Mouse (Mus musculus) frontal cortex, postnatal 14 days (tissue): ENCODE measurements around the gene Map3k3.
"Not testable (repeated sequence)": the region's sequence is repeated elsewhere in the genome, so short reads cannot be mapped to it uniquely, and the experiment has no call there.

ENCODE experiments used
- DNase-seq, 2 experiments: peaks; one replicate each; pipeline ENCODE4 v3.0.0; 2022; ENCODE audit warnings: low spot score in 2 of 2

Map3k3 gene

GRCm38 (mm10) chr11:106076321-106076720 lies 8.1 kb upstream of the Map3k3 start:
- peak in 1 of 2 experiments; percentile 24 for DNase-seq

- DNase-seq, result peak; percentile 48 to 53
These were observed 623 bp downstream of the Map3k3 start for GRCm38 (mm10) chr11:106084911-106085561.

DNA sequence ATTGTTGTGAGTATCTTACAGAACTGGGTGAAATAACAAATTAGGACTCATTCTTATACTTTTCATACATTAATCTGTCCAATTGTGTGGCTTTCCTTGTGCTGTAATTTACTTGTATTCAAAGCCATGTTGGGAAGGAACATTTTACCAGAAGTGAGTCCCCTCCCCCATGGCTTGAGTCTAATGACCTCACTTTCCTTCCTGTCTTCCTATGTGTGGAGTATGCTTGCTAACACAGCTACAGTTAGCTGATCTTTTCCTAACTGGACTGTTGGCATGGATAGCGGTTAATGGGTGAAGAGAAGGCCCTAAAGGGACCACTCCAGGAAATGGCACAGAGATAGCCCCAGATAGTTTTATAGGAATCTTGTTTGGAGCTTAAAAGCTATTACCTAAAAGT lies 13.8 kb downstream of the Map3k3 start:
- DNase-seq, result no peak

GRCm38 (mm10) chr11:106102866-106103265 lies 18.5 kb downstream of the Map3k3 start:
- no peak for DNase-seq

DNA sequence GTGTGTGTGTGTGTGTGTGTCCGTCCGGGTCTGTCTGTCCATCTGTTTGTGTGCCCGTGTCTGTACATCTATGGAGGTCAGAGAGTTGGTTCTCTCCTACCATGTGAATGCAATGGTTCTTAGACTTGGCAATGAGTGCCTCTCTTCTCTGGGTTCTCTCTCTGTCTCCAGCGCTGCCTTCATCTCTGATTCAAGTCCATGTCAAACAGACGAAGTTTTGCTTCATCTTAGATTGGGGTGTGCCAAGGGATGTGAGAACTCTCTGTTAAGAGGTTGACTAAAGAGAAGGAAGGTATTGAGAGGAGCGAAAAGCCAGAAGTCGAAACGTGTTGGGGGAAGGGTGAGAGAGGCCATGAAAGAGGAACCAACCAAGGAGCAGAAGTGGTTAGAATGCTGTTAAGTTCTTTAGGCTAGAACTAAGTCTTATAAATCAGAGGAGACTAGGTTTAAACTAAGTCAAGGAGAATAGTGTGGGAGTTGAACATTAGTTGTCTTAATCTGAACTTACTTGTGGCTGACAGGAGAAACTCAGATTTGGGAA lies 21.7 kb downstream of the Map3k3 start:
- DNase-seq, result no peak

DNA sequence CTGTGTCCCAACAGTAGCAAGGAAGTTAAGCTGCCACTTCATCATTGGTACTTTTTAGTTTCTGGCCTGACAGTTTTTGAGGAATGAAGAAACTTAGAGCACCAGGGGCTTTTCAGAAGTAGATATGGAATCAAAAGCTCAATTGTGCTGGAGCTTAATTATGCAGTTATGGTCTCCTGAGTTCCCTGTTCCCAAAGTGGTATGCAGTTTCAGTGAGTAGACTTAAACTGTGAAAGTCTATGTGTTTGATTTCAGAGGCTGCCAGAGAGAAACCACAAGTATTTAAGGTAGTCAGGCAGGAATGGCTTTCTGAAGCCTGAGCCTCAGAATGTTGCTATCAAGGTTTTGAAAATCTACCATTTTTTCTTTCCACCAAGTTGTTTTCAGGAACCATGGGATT lies 27.3 kb downstream of the Map3k3 start:
- DNase-seq, result no peak

- no peak for DNase-seq
These were observed 37.8 kb downstream of the Map3k3 start for GRCm38 (mm10) chr11:106122221-106122620.

GRCm38 (mm10) chr11:106122736-106123135 lies 38.3 kb downstream of the Map3k3 start:
- DNase-seq, result no peak

DNA sequence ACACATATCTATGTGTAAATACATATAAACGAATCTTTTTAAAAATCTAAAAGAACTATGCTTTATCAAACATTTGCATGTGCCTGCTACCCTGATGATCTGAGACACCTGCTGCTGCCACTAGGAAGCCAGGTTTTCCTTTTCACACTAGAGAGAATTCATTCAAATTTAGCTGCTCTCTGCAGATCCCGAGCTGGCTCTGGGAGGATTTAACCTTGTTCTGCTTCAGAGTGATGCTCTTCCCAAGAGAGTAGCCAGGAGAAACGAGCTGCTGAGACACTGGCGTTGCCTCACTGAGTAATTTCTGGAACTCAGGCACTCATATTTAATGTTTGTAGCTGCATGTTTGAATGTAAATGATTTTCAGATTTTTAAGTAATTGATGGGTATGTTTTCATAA lies 40.4 kb downstream of the Map3k3 start:
- DNase-seq, result no peak

- DNase-seq, result no peak
These were observed 41.4 kb downstream of the Map3k3 start for GRCm38 (mm10) chr11:106125827-106126226.

DNA sequence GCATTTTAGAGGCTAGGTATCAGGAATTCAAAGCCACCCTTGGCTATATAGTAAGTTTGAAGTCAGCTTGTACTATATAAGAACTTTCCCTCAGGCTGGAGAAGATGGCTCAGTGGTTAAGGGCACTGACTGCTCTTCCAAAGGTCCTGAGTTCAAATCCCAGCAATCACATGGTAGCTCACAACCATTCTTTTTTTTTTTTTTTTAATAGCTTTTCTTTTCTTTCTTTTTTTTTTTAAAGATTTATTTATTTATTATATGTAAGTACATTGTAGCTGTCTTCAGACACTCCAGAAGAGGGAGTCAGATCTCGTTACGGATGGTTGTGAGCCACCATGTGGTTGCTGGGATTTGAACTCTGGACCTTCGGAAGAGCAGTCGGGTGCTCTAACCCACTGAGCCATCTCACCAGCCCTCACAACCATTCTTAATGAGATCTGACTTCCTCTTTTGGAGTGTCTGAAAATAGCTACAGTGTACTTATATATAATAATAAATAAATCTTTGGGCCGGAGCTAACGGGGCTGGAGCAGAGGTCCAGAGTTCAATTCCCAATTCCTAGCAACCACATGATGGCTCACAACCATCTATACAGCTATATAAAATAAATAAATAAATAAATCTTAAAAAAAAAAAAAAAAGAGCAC lies 42.4 kb downstream of the Map3k3 start:
- DNase-seq, result not testable (repeated sequence)

GRCm38 (mm10) chr11:106129477-106129876 lies 45.1 kb downstream of the Map3k3 start:
- DNase-seq, result no peak

GRCm38 (mm10) chr11:106132516-106132915 lies 48.1 kb downstream of the Map3k3 start:
- no peak for DNase-seq

DNA sequence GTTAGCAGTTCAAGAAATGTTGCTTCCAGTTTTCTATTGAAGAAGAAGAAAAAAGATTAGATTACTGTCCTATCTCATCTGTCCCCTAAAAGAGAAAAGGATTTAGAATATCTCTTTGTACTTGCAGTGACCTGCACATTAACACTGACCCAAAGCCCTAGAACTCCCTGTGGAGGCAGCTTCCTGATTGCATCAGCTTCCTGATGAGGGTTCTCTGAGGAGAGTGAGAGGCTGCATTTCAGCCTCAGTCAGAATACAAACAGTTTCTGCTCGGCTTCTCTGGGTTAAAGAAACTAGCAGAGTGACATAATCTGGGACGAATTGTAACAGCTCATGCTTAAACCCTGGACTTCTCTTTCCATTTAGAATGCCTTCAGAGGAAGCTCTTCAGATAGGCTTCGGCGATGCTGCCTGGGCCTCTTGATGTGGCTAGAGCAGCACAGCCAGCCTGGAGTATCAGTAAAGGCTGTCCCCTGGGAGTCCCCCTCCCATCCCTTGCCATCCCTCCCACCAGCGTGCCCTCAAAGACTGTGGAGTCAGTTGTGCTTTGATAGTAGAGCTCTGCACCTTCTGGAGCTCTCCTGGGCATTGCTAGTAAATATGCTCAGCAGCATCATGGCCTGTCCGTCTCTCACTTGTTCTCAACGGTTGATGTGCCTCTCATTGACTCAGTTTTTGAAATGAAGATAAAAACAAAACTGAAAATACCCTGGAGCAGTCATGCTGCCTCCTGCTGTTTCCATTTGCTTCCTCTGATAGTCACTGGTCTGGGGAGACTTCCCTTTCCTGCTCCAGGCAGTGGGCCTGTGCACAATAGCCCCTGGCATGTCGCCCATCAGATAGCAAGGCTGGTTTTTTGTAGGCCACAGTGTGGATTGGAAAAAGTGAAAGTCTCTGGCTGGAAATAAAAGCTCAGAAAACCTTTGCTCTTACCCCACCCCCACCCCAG lies 50.4 kb downstream of the Map3k3 start:
- no peak for DNase-seq

- no peak for DNase-seq
These were observed 66.8 kb downstream of the Map3k3 start for GRCm38 (mm10) chr11:106151219-106151618.

DNA sequence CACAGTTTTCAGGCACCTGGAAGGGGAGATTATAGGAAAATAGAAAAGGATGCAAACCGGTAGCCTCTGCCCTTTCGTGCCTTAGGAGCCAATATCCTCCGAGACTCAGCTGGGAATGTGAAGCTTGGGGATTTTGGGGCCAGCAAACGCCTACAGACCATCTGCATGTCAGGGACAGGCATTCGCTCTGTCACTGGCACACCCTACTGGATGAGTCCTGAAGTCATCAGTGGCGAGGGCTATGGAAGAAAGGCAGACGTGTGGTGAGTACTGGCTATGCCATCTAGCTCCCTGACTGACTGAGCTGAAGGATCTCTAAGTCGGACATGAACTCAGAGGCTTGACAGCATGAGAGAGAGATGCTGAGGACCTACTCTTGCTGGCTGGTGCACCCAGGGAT lies 67.7 kb downstream of the Map3k3 start:
- no peak for DNase-seq

- no peak for DNase-seq
These were observed 69.7 kb downstream of the Map3k3 start for GRCm38 (mm10) chr11:106154091-106154490.

- no peak for DNase-seq
These were observed 70.4 kb downstream of the Map3k3 start for GRCm38 (mm10) chr11:106154770-106155169.

- no peak for DNase-seq
These were observed 71.3 kb downstream of the Map3k3 start for GRCm38 (mm10) chr11:106155761-106156160.

- no peak for DNase-seq
These were observed 71.8 kb downstream of the Map3k3 start for GRCm38 (mm10) chr11:106156257-106156656.

DNA sequence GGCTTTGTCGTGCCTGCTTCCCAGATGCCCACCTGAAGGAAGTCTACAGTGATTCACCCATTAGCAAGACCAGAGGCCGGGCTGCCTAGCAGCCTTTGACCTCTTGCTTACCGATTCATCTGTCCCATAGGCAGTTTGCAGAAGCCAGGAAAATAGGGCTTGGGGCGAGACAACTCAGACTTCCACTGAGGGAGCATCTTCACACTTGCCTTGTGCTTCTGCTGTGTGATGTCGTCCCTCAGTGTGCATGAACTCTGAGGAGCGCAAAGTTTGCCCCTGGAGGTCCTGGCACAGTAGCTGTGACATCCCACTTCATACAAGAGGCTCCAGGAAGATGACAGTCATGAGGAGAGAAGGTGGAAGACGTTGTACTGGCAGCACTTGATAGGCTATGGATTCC lies 72.7 kb downstream of the Map3k3 start:
- DNase-seq, result no peak
